Mouse (Mus musculus) brain, adult 10 weeks (tissue): ENCODE data around the gene Sh2b3. TPM values are rescaled to one million over a fixed set of nuclear protein-coding genes. Genes with fewer than 3 reads are reported as not detected.

ENCODE experiments used
- polyA plus RNA-seq: library from polyadenylated mRNA; stranded (reverse); fragments of 350-450 nt; fragmentation: Illumina TruSeq; extraction: RNeasy Lipid Tissue Mini Kit (QIAGEN cat#74804); gene quantifications from one replicate; pipeline ENCODE4 v1.2.3, GENCODE M21; 2015; ENCODE audit warnings: low read depth, low replicate concordance

Sh2b3 gene
- 12.2 TPM for polyA plus RNA-seq

GRCm38 (mm10) chr5:121837441-121838340, at the start of gene Sh2b3:
Gene Sh2b3 (minus strand): TSS chr5:121837646.

GRCm38 (mm10) chr5:121848743-121849142, 11.3 kb upstream of the Sh2b3 start, which contains the start of gene Pheta1:
Gene Pheta1 (plus strand): TSS chr5:121848984.

Other genes with a start within 250 kb of the Sh2b3 start
- gene Aldh2, start 243.8 kb downstream of the Sh2b3 start, polyA plus RNA-seq = 147 TPM
- gene Acad12, start 218.7 kb downstream of the Sh2b3 start, polyA plus RNA-seq = 3.1 TPM
- gene Acad10, start 177.1 kb downstream of the Sh2b3 start, polyA plus RNA-seq = 2.1 TPM
- 54.5 TPM for gene Brap, start 177.1 kb downstream of the Sh2b3 start, polyA plus RNA-seq
- gene Atxn2, start 126.3 kb downstream of the Sh2b3 start, polyA plus RNA-seq = 130 TPM
- gene Pheta1, start 11.3 kb upstream of the Sh2b3 start, polyA plus RNA-seq = 10.8 TPM
- 45.2 TPM for gene Cux2, start 212.5 kb upstream of the Sh2b3 start, polyA plus RNA-seq